Mouse (Mus musculus) inflammation-experienced regulatory T-cells (primary cell): Measurements from ENCODE around the gene Gm20877. TPM values are rescaled to one million over a fixed set of nuclear protein-coding genes. Genes with fewer than 3 reads are reported as not detected.

Experiments used
- polyA plus RNA-seq, 2 experiments: library from polyadenylated mRNA; unstranded; fragments of 100-300 nt; shearing (Covaris generic); gene quantifications; one replicate each; pipeline ENCODE4 v1.2.1; 2017

Gene Gm20877
- polyA plus RNA-seq = not detected

GRCm38 (mm10) chrY:17093573-17093972 is at the start of gene Gm20877:
Gene Gm20877, plus strand, starts transcription at chrY:17093873.

